Mouse (Mus musculus) left cerebral cortex, adult 2 months (tissue): ENCODE measurements around the gene Tpm3. TPM values are rescaled to one million over a fixed set of nuclear protein-coding genes. Genes with fewer than 3 reads are reported as not detected.

Experiments used
- DNase-seq, 2 experiments: peaks; one replicate each; pipeline ENCODE4 v3.0.0; 2021 to 2022; ENCODE audit warnings: low spot score in 2 of 2, mixed read lengths in 1 of 2; ENCODE audit errors: extremely low spot score in 1 of 2
- H3K27ac ChIP-seq: fragments of 200-600 bp; 2 replicates; pipeline ENCODE4 v1.8.1; 2022
- H3K4me3 ChIP-seq: fragments of 200-600 bp; 2 replicates; pipeline ENCODE4 v1.8.1; 2022
- CTCF ChIP-seq: fragments of 200-600 bp; IDR thresholded peaks from 2 replicates; pipeline ENCODE4 v1.8.1; 2022; ENCODE audit warnings: antibody characterized with exemption, mild to moderate bottlenecking, moderate library complexity
- intact Hi-C: fragments of 180-260 bp; cut with DNase I; formaldehyde crosslinking; loops from one replicate; pipeline ENCODE4 v1.15.1; 2025
- total RNA-seq, 2 experiments: library from RNA; stranded (reverse); gene quantifications; 2 replicates each; pipeline ENCODE4 v1.2.3; 2021

Tpm3 gene
- total RNA-seq, 2 experiments from 2014 or later: 182 to 193 TPM

- intact Hi-C loops: no loop called here
- DNase-seq: no peak
- TF ChIP-seq CTCF: no peak
- no peak overlapping the region for H3K4me3 ChIP-seq
- H3K27ac ChIP-seq: no peak overlapping the region
These were observed 2.8 kb upstream of the Tpm3 start for GRCm38 (mm10) chr3:90069688-90070087.

DNA sequence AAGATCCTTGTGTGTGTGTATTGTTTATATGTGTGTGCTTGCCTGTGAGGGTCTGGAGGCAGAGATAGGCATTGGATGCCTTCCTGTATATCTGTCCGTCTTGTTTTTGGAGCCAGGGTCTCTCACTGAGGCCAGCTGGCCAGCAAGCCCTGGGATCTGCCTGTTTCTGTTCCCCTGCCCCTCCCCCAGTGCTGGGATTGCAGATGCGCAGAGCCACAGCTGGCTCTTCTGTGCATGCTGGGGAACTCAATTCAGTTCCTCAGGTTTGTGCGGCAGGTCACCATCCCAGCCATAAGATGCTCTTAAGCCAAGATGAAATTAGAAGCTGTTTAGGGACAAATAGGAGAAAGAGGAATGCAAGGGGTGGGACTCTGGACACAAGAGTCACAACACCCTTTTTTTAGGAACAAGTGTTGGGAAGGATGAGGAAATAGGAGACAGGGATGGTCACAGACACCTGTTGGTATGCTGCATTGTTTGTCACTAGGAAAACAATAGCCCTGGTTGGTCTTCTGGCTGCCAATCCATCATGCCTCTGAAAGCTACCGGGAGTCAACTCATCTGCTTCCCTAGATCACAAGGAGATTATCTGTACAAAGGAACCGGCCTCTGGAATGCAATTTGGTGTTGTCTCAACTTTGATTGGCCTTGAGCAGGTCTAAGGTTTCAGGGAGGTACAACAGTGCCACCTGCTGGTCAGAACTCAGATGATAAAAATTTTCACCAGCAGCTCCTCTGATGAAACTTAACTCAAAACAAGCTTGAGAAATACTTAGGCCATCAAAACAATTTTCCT, 4.7 kb downstream of the Tpm3 start:
- intact Hi-C loops: loop anchor here (2.0 kb wide), 1 partner anchor 24 kb away; the partner anchor contains the start of gene Ubap2l
- DNase-seq: peak; percentile 77 to 82

GRCm38 (mm10) chr3:90078224-90078623, 5.8 kb downstream of the Tpm3 start:
- Histone ChIP-seq H3K4me3 (no peak overlapping the region), H3K27ac (no peak overlapping the region)
- peak; percentile 6 for TF ChIP-seq CTCF
- DNase-seq: no peak
- intact Hi-C loops: loop anchor here (2.0 kb wide), 1 partner anchor 117 kb away; no protein-coding TSS in a partner anchor

More for the DNA sequence above, 4.7 kb downstream of the Tpm3 start:
- no peak overlapping the region for H3K4me3 ChIP-seq
- peak; percentile 91 for TF ChIP-seq CTCF
- no peak overlapping the region for H3K27ac ChIP-seq

GRCm38 (mm10) chr3:90079133-90079762, 6.8 kb downstream of the Tpm3 start:
- TF ChIP-seq CTCF: no peak; the same call in 1 of the 2 replicates
- peak overlapping the region; percentile 97 for H3K27ac ChIP-seq
- DNase-seq: peak; percentile 90
- H3K4me3 ChIP-seq: peak overlapping the region; percentile 90
- intact Hi-C loops: loop anchor here (2.0 kb wide), 1 partner anchor 118 kb away; no protein-coding TSS in a partner anchor

DNA sequence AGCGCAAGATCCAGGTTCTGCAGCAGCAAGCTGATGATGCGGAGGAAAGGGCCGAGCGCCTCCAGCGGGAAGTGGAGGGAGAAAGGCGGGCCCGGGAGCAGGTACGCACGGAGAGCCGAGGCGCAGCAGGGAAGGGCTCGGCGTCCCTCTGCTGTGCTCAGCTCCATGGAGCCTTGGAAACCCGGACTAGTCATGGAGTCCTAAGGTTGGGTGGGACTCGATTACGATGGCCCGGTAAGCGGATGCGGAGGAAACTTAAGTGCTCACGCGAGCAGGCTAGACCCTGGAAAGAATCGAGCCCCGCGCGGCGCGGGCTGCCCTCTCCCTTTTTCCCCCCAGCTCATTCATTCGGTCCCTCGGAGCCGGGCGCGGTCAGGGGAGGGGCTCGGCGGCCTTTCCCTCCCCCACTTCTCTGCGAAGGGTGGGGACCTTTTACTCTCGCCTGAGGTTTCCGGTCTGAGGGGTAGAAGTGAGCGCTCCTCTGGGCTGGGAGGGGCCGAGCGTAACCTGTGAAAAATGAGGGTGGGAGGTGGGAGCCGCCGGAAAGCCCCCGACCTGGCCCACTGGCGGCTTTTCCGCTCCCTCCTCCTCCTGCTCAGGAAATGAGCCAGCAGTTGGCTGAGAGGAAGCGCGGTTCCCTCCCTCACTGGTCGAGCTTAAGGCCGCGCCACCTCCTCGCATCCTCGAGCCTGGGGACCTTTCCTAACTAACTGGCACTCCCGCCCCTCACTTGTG, 7.5 kb downstream of the Tpm3 start:
- Histone ChIP-seq H3K27ac (peak overlapping the region; percentile 97), H3K4me3 (peak overlapping the region; percentile 90)
- TF ChIP-seq CTCF: no peak
- intact Hi-C loops: loop anchor here (2.0 to 5.0 kb wide), 3 partner anchors 37 to 132 kb away; partner anchors contain the start of genes Rab13 and Rps27
- peak; percentile 58 to 62 for DNase-seq

DNA sequence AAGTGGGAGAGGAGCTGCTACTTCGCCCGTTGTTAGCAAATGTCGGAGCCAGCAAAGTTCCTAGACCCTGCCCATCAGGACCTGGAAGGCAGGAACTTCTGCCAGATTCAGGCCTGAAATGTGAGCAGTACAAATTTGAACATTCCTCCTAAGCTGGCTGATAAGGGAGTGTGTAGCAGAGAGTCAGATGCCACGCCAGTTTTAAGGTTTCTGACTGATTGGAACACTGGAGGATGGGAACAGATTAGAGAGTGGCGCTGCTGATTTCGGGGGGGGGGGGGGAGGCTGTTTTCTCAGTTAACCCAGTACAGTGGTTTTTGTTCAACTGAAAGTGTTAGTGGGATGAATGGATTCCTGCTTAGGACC, 8.0 kb downstream of the Tpm3 start:
- intact Hi-C loops: loop anchor here (5.0 kb wide), 2 partner anchors 37 to 132 kb away; partner anchors contain the start of genes Rab13 and Rps27
- DNase-seq: no peak
- Histone ChIP-seq H3K4me3 (peak overlapping the region; percentile 90), H3K27ac (peak overlapping the region; percentile 97)
- no peak for TF ChIP-seq CTCF

GRCm38 (mm10) chr3:90081365-90082240, 9.2 kb downstream of the Tpm3 start:
- intact Hi-C loops: loop anchor here (5.0 kb wide), 2 partner anchors 36 to 131 kb away; partner anchors contain the start of genes Rab13 and Rps27
- no peak for DNase-seq
- H3K4me3 ChIP-seq: peak overlapping the region; percentile 27
- TF ChIP-seq CTCF: no peak
- peak overlapping the region; percentile 10; the same call in 1 of the 2 replicates for H3K27ac ChIP-seq

DNA sequence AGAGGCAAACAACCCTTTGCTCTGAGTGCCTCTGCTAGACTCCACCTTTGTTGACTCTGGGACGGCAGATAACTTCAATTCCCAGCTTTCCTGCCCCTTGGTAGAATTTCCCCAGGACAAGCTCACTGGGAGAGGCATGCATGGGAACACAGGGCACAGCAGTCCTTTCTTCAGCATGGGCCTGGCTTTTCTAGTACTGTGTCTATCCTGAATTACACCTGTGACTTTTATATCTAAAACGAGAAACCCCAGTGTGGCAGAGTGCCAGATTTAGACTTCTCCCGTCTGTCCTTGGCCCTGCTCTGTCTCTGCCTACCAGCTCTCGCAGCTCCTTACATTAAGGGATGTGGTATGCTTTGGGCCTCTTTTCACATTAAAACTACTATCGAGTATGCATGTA, 10.6 kb downstream of the Tpm3 start:
- Histone ChIP-seq H3K27ac (peak overlapping the region; percentile 83; the same call in 1 of the 2 replicates), H3K4me3 (no peak overlapping the region)
- no peak for DNase-seq
- intact Hi-C loops: loop anchor here (5.0 kb wide), 2 partner anchors 34 to 129 kb away; partner anchors contain the start of genes Rab13 and Rps27
- no peak for TF ChIP-seq CTCF

DNA sequence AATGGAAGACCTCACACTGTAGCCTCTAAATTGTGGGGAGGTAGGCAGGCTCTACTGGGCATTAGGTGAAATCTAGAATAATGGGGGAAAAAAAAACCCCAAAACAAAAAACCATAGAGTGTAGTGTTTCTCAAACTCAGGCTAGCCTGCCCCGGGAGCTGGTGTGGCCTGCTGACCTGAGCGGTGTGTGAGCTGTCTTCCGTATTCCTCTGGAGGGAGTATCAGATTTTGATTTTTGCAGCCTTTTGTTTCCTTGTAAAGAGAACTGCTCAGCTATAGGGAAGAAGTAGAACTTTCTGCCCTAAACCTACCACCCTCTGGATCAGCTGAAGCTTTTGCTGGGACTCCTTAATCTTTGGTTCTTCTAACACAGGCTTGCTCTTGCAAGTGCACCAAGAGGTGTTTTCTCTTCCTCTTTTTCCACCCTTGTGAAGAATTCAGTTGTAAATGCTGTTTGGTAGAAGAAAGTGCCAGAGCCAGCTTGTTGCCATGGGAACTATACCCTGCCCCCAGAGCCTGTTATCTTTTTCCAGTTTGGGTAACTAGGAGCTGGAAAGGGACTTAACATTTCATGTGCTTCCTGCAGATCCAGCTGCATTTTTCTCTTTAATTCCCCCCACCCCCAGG, 11.4 kb downstream of the Tpm3 start:
- H3K27ac ChIP-seq: peak overlapping the region; percentile 83
- intact Hi-C loops: loop anchor here (5.0 kb wide), 2 partner anchors 33 to 128 kb away; partner anchors contain the start of genes Rab13 and Rps27
- DNase-seq: peak; percentile 38 to 43
- peak overlapping the region; percentile 19; the same call in 1 of the 2 replicates for H3K4me3 ChIP-seq
- no peak for TF ChIP-seq CTCF

GRCm38 (mm10) chr3:90084790-90085189, 12.3 kb downstream of the Tpm3 start:
- no peak overlapping the region for H3K4me3 ChIP-seq
- peak overlapping the region; percentile 83 for H3K27ac ChIP-seq
- DNase-seq: no peak
- no peak for TF ChIP-seq CTCF
- intact Hi-C loops: loop anchor here (5.0 kb wide), 2 partner anchors 33 to 128 kb away; partner anchors contain the start of genes Rab13 and Rps27
